Mouse (Mus musculus) macrophage (primary cell): ENCODE results near the gene Ubox5. TPM values are rescaled to one million over a fixed set of nuclear protein-coding genes. Genes with fewer than 3 reads are reported as not detected.
A peak's percentile ranks its signal among the peaks of the same experiment; 100 is the strongest.
"Not testable (repeated sequence)": the region's sequence is repeated elsewhere in the genome, so short reads cannot be mapped to it uniquely, and the experiment has no call there.

Experiments
- H3K27ac ChIP-seq: fragments of 350-480 bp; formaldehyde crosslinking; 2 replicates; pipeline ENCODE4 v1.9.0; 2021
- H3K36me3 ChIP-seq: fragments of 350-480 bp; formaldehyde crosslinking; 2 replicates; pipeline ENCODE4 v1.9.0; 2021; ENCODE audit errors: inconsistent target
- H3K4me3 ChIP-seq: fragments of 350-480 bp; formaldehyde crosslinking; 2 replicates; pipeline ENCODE4 v1.9.0; 2021; ENCODE audit errors: inconsistent target
- H3K79me2 ChIP-seq: fragments of 350-480 bp; formaldehyde crosslinking; 2 replicates; pipeline ENCODE4 v1.9.0; 2021; ENCODE audit errors: inconsistent target
- WGBS: methylation state at CpG from one replicate; pipeline ENCODE4 v1.1.7; 2026; ENCODE audit warnings: inconsistent platforms; ENCODE audit not compliant: missing documents; 5-methylcytosine and 5-hydroxymethylcytosine counted together
- polyA plus RNA-seq: library from polyadenylated mRNA; stranded (reverse); fragments of 250-400 nt; gene quantifications from 3 replicates; pipeline ENCODE4 v1.2.4, GENCODE M21; 2018; ENCODE audit warnings: inconsistent platforms

The Ubox5 gene
- polyA plus RNA-seq, 1 experiment from 2014 or later: 3.9 TPM

- no peak overlapping the region for H3K4me3 ChIP-seq
- 25% methylated on average over 9 of the region's 9 CpGs for WGBS
- no peaks in the 10 kb centered on the region for H3K79me2 ChIP-seq
These were observed 52.8 kb downstream of the Ubox5 start for GRCm38 (mm10) chr2:130577021-130577420.

GRCm38 (mm10) chr2:130576564-130576963, 53.3 kb downstream of the Ubox5 start:
- not testable (repeated sequence) for H3K27ac ChIP-seq, H3K4me3 ChIP-seq, H3K36me3 ChIP-seq, H3K79me2 ChIP-seq
- 14% methylated on average over 28 of the region's 32 CpGs for WGBS

More at GRCm38 (mm10) chr2:130577021-130577420, 52.8 kb downstream of the Ubox5 start:
- H3K27ac ChIP-seq: no peak overlapping the region
- no peaks in the 10 kb centered on the region for H3K36me3 ChIP-seq

- Histone ChIP-seq H3K27ac (no peak within 1 kb of the TSS), H3K4me3 (no peak within 1 kb of the TSS), H3K36me3 (no peaks in the 10 kb centered on the region), H3K79me2 (no peaks in the 10 kb centered on the region)
- WGBS: 78% methylated on average over 9 of the region's 9 CpGs
These were observed 54.0 kb downstream of the Ubox5 start, which contains the start of gene Oxt for GRCm38 (mm10) chr2:130575873-130576272. Gene Oxt (plus strand): TSS chr2:130576173.

- Histone ChIP-seq H3K27ac (no peak overlapping the region), H3K4me3 (no peak overlapping the region), H3K79me2 (no peaks in the 10 kb centered on the region), H3K36me3 (no peaks in the 10 kb centered on the region)
- 95% methylated on average over 5 of the region's 5 CpGs for WGBS
These were observed 54.9 kb downstream of the Ubox5 start for GRCm38 (mm10) chr2:130574960-130575359.

- no peaks in the 10 kb centered on the region for H3K36me3 ChIP-seq
- no peak overlapping the region for H3K27ac ChIP-seq
- H3K4me3 ChIP-seq: no peak overlapping the region
These were observed 59.9 kb downstream of the Ubox5 start for GRCm38 (mm10) chr2:130569926-130570325.

GRCm38 (mm10) chr2:130568921-130569320, 60.9 kb downstream of the Ubox5 start:
- H3K4me3 ChIP-seq: no peak overlapping the region
- H3K79me2 ChIP-seq: peaks cover 11% of the 10 kb centered on the region
- H3K27ac ChIP-seq: no peak overlapping the region
- 79% methylated on average over 3 of the region's 4 CpGs for WGBS
- H3K36me3 ChIP-seq: no peaks in the 10 kb centered on the region

More at GRCm38 (mm10) chr2:130569926-130570325, 59.9 kb downstream of the Ubox5 start:
- peaks cover 1% of the 10 kb centered on the region; the same call in 1 of the 2 replicates for H3K79me2 ChIP-seq

- 95% methylated on average over 8 of the region's 8 CpGs for WGBS
- peaks cover 13% of the 10 kb centered on the region for H3K79me2 ChIP-seq
- no peaks in the 10 kb centered on the region for H3K36me3 ChIP-seq
- no peak overlapping the region for H3K27ac ChIP-seq
- H3K4me3 ChIP-seq: no peak overlapping the region
These were observed 64.9 kb downstream of the Ubox5 start for GRCm38 (mm10) chr2:130564983-130565382.

GRCm38 (mm10) chr2:130564063-130564462, 65.8 kb downstream of the Ubox5 start:
- H3K4me3 ChIP-seq: peak overlapping the region; percentile 46
- H3K27ac ChIP-seq: no peak overlapping the region
- under 1% methylated on average over 22 of the region's 23 CpGs for WGBS
- peaks cover 13% of the 10 kb centered on the region for H3K79me2 ChIP-seq
- no peaks in the 10 kb centered on the region for H3K36me3 ChIP-seq

- Histone ChIP-seq H3K79me2 (peaks cover 13% of the 10 kb centered on the region), H3K36me3 (no peaks in the 10 kb centered on the region), H3K27ac (peak within 1 kb of the TSS; percentile 54), H3K4me3 (peak within 1 kb of the TSS; percentile 46)
- under 1% methylated on average over 61 of the region's 61 CpGs for WGBS
These were observed 66.4 kb downstream of the Ubox5 start, which contains the start of gene Mrps26 for GRCm38 (mm10) chr2:130563212-130564055. Gene Mrps26 (plus strand): TSS chr2:130563742.

GRCm38 (mm10) chr2:130558015-130558414, 71.8 kb downstream of the Ubox5 start:
- Histone ChIP-seq H3K79me2 (no peaks in the 10 kb centered on the region), H3K4me3 (no peak overlapping the region), H3K36me3 (peaks cover 44% of the 10 kb centered on the region), H3K27ac (no peak overlapping the region)
- WGBS: 81% methylated on average over 2 of the region's 2 CpGs

GRCm38 (mm10) chr2:130557462-130557861, 72.4 kb downstream of the Ubox5 start:
- H3K27ac ChIP-seq: no peak overlapping the region
- H3K79me2 ChIP-seq: no peaks in the 10 kb centered on the region
- H3K4me3 ChIP-seq: no peak overlapping the region
- WGBS: 85% methylated on average over 2 of the region's 2 CpGs
- peaks cover 48% of the 10 kb centered on the region for H3K36me3 ChIP-seq

- 100% methylated on average over 1 of the region's 1 CpGs for WGBS
- H3K36me3 ChIP-seq: peaks cover 60% of the 10 kb centered on the region
- no peak overlapping the region for H3K4me3 ChIP-seq
- no peak overlapping the region for H3K27ac ChIP-seq
- H3K79me2 ChIP-seq: no peaks in the 10 kb centered on the region
These were observed 73.5 kb downstream of the Ubox5 start for GRCm38 (mm10) chr2:130556292-130556691.

GRCm38 (mm10) chr2:130554841-130555240, 75.0 kb downstream of the Ubox5 start:
- Histone ChIP-seq H3K4me3 (no peak overlapping the region), H3K79me2 (no peaks in the 10 kb centered on the region), H3K36me3 (peaks cover 73% of the 10 kb centered on the region), H3K27ac (no peak overlapping the region)
- 86% methylated on average over 7 of the region's 7 CpGs for WGBS

GRCm38 (mm10) chr2:130546957-130547356, 82.9 kb downstream of the Ubox5 start:
- H3K4me3 ChIP-seq: no peak overlapping the region
- WGBS: 92% methylated on average over 8 of the region's 8 CpGs
- no peaks in the 10 kb centered on the region for H3K79me2 ChIP-seq
- H3K36me3 ChIP-seq: peaks cover 94% of the 10 kb centered on the region
- no peak overlapping the region for H3K27ac ChIP-seq

- H3K27ac ChIP-seq: no peak overlapping the region
- no peaks in the 10 kb centered on the region for H3K79me2 ChIP-seq
- H3K36me3 ChIP-seq: peaks cover 96% of the 10 kb centered on the region
- no peak overlapping the region for H3K4me3 ChIP-seq
- 49% methylated on average over 9 of the region's 9 CpGs for WGBS
These were observed 89.6 kb downstream of the Ubox5 start for GRCm38 (mm10) chr2:130540266-130540665.
